Comparison of ENCODE assay signal across 29 mouse cellular contexts in genomic region chr7:140205864-140206263, GRCm38 (mm10). TPM values are rescaled to one million over a fixed set of nuclear protein-coding genes. Genes with fewer than 3 reads are reported as not detected.
DNase-seq lines count a peak whose midpoint lies in the region; ATAC-seq and TF ChIP-seq lines count a peak whose summit lies in the region.
"Had no signal": no experiment of that assay in that cellular context is flagged by ENCODE, and none has a peak within 500 bp of the region (broad histone marks: within the 10 kb centered on the region; RNA-seq: fewer than 3 reads in every experiment).

TSS of gene Olfr524 (minus strand) at chr7:140205964.

- no peak for TF ChIP-seq CTCF in thymus, adult 2 months (IDR thresholded peaks at IDR 0.05; ENCODE audit: borderline replicate concordance, control insufficient read depth, extremely low read depth, insufficient read depth, low read length, poor library complexity)
- TF ChIP-seq CTCF in G1E (IDR thresholded peaks at IDR 0.05; ENCODE audit: low read depth, low read length) (no peak), MEL (IDR thresholded peaks at IDR 0.05 in 2 of 3, conservative IDR thresholded peaks at IDR 0.05 in 1 of 3; ENCODE audit: control insufficient read depth in 1 of 3, insufficient read depth in 1 of 3, low read depth in 2 of 3, low read length in 3 of 3, poor library complexity in 1 of 3, severe bottlenecking in 1 of 3) (no peak)

- no peak for DNase-seq in heart, postnatal 10 days
- DNase-seq in thymus, adult 2 months: no peak
- no peak for DNase-seq in thymus, postnatal 14 days
- DNase-seq in G1E (ENCODE audit: low spot score) (no peak), MEL (ENCODE audit: low read depth, low spot score) (no peak)
- no peak for DNase-seq in cerebellum, postnatal 14 days
- DNase-seq: adrenal gland, adult 2 months; adrenal gland, postnatal 10 days; adrenal gland, postnatal 25 days; cerebellum, adult 11 months; cerebellum, adult 18-20 months; cerebellum, adult 8-10 months; cerebellum, adult 9-11 months; cerebellum, postnatal 36 days; embryo, embryonic 11 days had no signal

- no peaks in the 10 kb centered on the region for H3K36me3 ChIP-seq in heart, embryonic 16.5 days (ENCODE audit: control insufficient read depth, insufficient read depth)
- no peaks in the 10 kb centered on the region for H3K36me3 ChIP-seq in thymus, adult 2 months (ENCODE audit: control insufficient read depth, insufficient read depth, low read length)
- no peaks in the 10 kb centered on the region for H3K36me3 ChIP-seq in G1E (replicated peaks)
- H3K36me3 ChIP-seq in MEL (ENCODE audit: control insufficient read depth in 1 of 2, insufficient read depth in 2 of 2, low read length in 2 of 2): peaks cover 0 to 21% of the 10 kb centered on the region in 2 experiments; a peak in 2 of 4 replicates
- H3K36me3 ChIP-seq: embryonic facial prominence, embryonic 13.5 days; embryonic facial prominence, embryonic 15.5 days; forebrain, embryonic 10.5 days; forebrain, embryonic 15.5 days had no signal

- no peak within 1 kb of the TSS for H3K4me2 ChIP-seq in heart, embryonic 16.5 days (ENCODE audit: low read depth, low read length)
- H3K4me2 ChIP-seq: embryonic facial prominence, embryonic 13.5 days; embryonic facial prominence, embryonic 15.5 days; forebrain, embryonic 13.5 days; forebrain, embryonic 15.5 days had no signal

- no peak for TF ChIP-seq EP300 in MEL (IDR thresholded peaks at IDR 0.05; ENCODE audit: low read depth in 1 of 2, low read length in 2 of 2)

- H3K27ac ChIP-seq in heart, embryonic 16.5 days (ENCODE audit: low read length): peak within 1 kb of the TSS; percentile 23; the same call in 1 of the 2 replicates
- peak within 1 kb of the TSS; percentile 54; the same call in 1 of the 2 replicates for H3K27ac ChIP-seq in thymus, adult 2 months (ENCODE audit: control insufficient read depth, insufficient read depth, low read length)
- H3K27ac ChIP-seq in MEL (ENCODE audit: control insufficient read depth, low read depth, low read length): peak within 1 kb of the TSS; percentile 7; the same call in 1 of the 2 replicates
- H3K27ac ChIP-seq: embryonic facial prominence, embryonic 13.5 days; embryonic facial prominence, embryonic 15.5 days; forebrain, embryonic 10.5 days; forebrain, embryonic 13.5 days; forebrain, embryonic 15.5 days had no signal

- no peaks in the 10 kb centered on the region; the same call in 1 of the 2 replicates for H3K27me3 ChIP-seq in heart, embryonic 16.5 days (ENCODE audit: control insufficient read depth, insufficient read depth, low read length)
- H3K27me3 ChIP-seq in thymus, adult 2 months (ENCODE audit: control insufficient read depth, insufficient read depth, low read length): no peaks in the 10 kb centered on the region
- H3K27me3 ChIP-seq in G1E (ENCODE audit: insufficient read depth, low read length) (no peaks in the 10 kb centered on the region), MEL (ENCODE audit: control insufficient read depth in 1 of 2, insufficient read depth in 2 of 2, low read length in 2 of 2) (no peaks in the 10 kb centered on the region)
- H3K27me3 ChIP-seq: embryonic facial prominence, embryonic 13.5 days; embryonic facial prominence, embryonic 15.5 days; forebrain, embryonic 15.5 days had no signal

- no peak within 1 kb of the TSS for H3K9ac ChIP-seq in heart, embryonic 16.5 days (ENCODE audit: low read length)
- no peak within 1 kb of the TSS for H3K9ac ChIP-seq in MEL (ENCODE audit: control insufficient read depth, low read depth, low read length, poor library complexity, severe bottlenecking)
- H3K9ac ChIP-seq: embryonic facial prominence, embryonic 13.5 days; embryonic facial prominence, embryonic 15.5 days; forebrain, embryonic 13.5 days; forebrain, embryonic 15.5 days had no signal

- no peaks in the 10 kb centered on the region for H3K9me3 ChIP-seq in heart, embryonic 16.5 days (replicated peaks; ENCODE audit: control insufficient read depth, low read length)
- no peaks in the 10 kb centered on the region for H3K9me3 ChIP-seq in G1E (replicated peaks)
- H3K9me3 ChIP-seq in MEL (replicated peaks; ENCODE audit: insufficient read depth, low read length): no peaks in the 10 kb centered on the region
- H3K9me3 ChIP-seq: embryonic facial prominence, embryonic 13.5 days; embryonic facial prominence, embryonic 15.5 days; forebrain, embryonic 10.5 days; forebrain, embryonic 13.5 days; forebrain, embryonic 15.5 days had no signal

- no peak for TF ChIP-seq POLR2A in thymus, adult 2 months (IDR thresholded peaks at IDR 0.05; ENCODE audit: control insufficient read depth, extremely low read depth, insufficient read depth, low read length, poor library complexity)
- TF ChIP-seq POLR2A in MEL (IDR thresholded peaks at IDR 0.05; ENCODE audit: control insufficient read depth in 1 of 2, insufficient read depth in 1 of 2, low read depth in 1 of 2, low read length in 2 of 2, poor library complexity in 1 of 2): no peak

- intact Hi-C loops in heart, postnatal 10 days (cut with DNase I): no loop called here

- ATAC-seq in heart, embryonic 16.5 days (replicated peaks; ENCODE audit: extremely low read depth, insufficient read depth, low FRiP score): no peak
- ATAC-seq in G1E (ENCODE audit: extremely low read depth, insufficient number of reproducible peaks, low FRiP score, poor library complexity, severe bottlenecking): no peak
- ATAC-seq: forebrain, embryonic 13.5 days; forebrain, embryonic 15.5 days had no signal

- no peak within 1 kb of the TSS for H3K4me3 ChIP-seq in heart, embryonic 16.5 days (ENCODE audit: low read length)
- no peak within 1 kb of the TSS for H3K4me3 ChIP-seq in thymus, adult 2 months (ENCODE audit: control insufficient read depth, insufficient read depth, low read length)
- H3K4me3 ChIP-seq in G1E (ENCODE audit: low read depth, low read length) (peak within 1 kb of the TSS; percentile 50; the same call in 1 of the 2 replicates), MEL (ENCODE audit: control insufficient read depth in 1 of 2, insufficient read depth in 1 of 2, low read depth in 2 of 2, low read length in 2 of 2) (no peak within 1 kb of the TSS)
- H3K4me3 ChIP-seq: embryonic facial prominence, embryonic 13.5 days; embryonic facial prominence, embryonic 15.5 days; erythroblast, embryonic 14.5 days; forebrain, embryonic 10.5 days; forebrain, embryonic 13.5 days; forebrain, embryonic 15.5 days had no signal

- no peaks in the 10 kb centered on the region for H3K4me1 ChIP-seq in heart, embryonic 16.5 days (ENCODE audit: control insufficient read depth, insufficient read depth, low read length)
- peaks cover 39% of the 10 kb centered on the region for H3K4me1 ChIP-seq in thymus, adult 2 months (replicated peaks; ENCODE audit: control insufficient read depth, insufficient read depth, low read length)
- peaks cover 94% of the 10 kb centered on the region for H3K4me1 ChIP-seq in G1E (ENCODE audit: insufficient read depth, low read depth, low read length)
- peaks cover 5 to 36% of the 10 kb centered on the region in 2 experiments for H3K4me1 ChIP-seq in MEL (ENCODE audit: control insufficient read depth in 1 of 2, insufficient read depth in 2 of 2, low read length in 2 of 2)
- H3K4me1 ChIP-seq: embryonic facial prominence, embryonic 13.5 days; embryonic facial prominence, embryonic 15.5 days; forebrain, embryonic 10.5 days; forebrain, embryonic 13.5 days; forebrain, embryonic 15.5 days had no signal

- no peak for TF ChIP-seq RAD21 in MEL (IDR thresholded peaks at IDR 0.05; ENCODE audit: low read depth, low read length)

- H3K79me2 ChIP-seq in MEL (ENCODE audit: control insufficient read depth, insufficient read depth, low read length, poor library complexity): no peaks in the 10 kb centered on the region

TF ChIP-seq in MEL, 35 proteins besides CTCF, POLR2A, EP300 and RAD21:
- TF ChIP-seq MYC (IDR thresholded peaks at IDR 0.05; ENCODE audit: low read depth, low read length): no peak
- no peak for TF ChIP-seq NELFE (IDR thresholded peaks at IDR 0.05; ENCODE audit: low read depth, low read length)
- TF ChIP-seq ZNF384 (IDR thresholded peaks at IDR 0.05; ENCODE audit: low read depth, low read length): no peak

RNA-seq across cellular contexts. Expression of gene Olfr524, which starts in this region (rescaled TPM):
- polyA plus RNA-seq in heart, embryonic 16.5 days (2015; fragmentation: Nextera tagmentation; extraction: Ambion mirVana): 0.27 and 0.43 TPM in 2 replicates
- not detected for total RNA-seq in heart, postnatal 10 days (2021)
- polyA plus RNA-seq in thymus, adult 2 months (2012; rRNA removed): 2.3 and 2.6 TPM in 2 replicates
- total RNA-seq in G1E (2014; fragmentation: Nextera tagmentation) (not detected in 2 replicates), G1E (2017) (0.05 and 0.06 TPM in 2 replicates), MEL (2012; rRNA removed) (not detected in 2 replicates)
- polyA plus RNA-seq in G1E (2012) (not detected in 2 replicates), MEL (2012; ENCODE audit: insufficient read depth in 1 of 2, insufficient read length in 2 of 2, low read depth in 1 of 2, low replicate concordance in 2 of 2, missing spikeins in 1 of 2) (not detected)
- total RNA-seq: adrenal gland, adult 2 months; adrenal gland, postnatal 10 days; adrenal gland, postnatal 25 days; adrenal gland, postnatal 4 days; common myeloid progenitor, adult 5-6 weeks; ES-E14 had no signal
- polyA plus RNA-seq: adrenal gland, adult 2 months; brain, embryonic 14.5 days; C2C12; embryonic facial prominence, embryonic 11.5 days; embryonic facial prominence, embryonic 13.5 days; embryonic facial prominence, embryonic 15.5 days; erythroblast, embryonic 14.5 days; forebrain, embryonic 10.5 days; forebrain, embryonic 13.5 days; forebrain, embryonic 15.5 days; frontal cortex, adult 2 months had no signal
